Mouse (Mus musculus) neural tube, embryonic 13.5 days (tissue): ENCODE results near the gene Dpp4. TPM values are rescaled to one million over a fixed set of nuclear protein-coding genes. Genes with fewer than 3 reads are reported as not detected.

ENCODE experiments used
- ATAC-seq: fragments of 200-750 bp; cut with Nextera tagmentation; 2 replicates; pipeline ENCODE4 v1.8.0; 2017; ENCODE audit warnings: low read depth, mild to moderate bottlenecking, moderate TSS enrichment, moderate library complexity
- H3K27ac ChIP-seq: fragments of 300-500 bp; sonication (generic); replicated peaks from 2 replicates; pipeline ENCODE4 v1.5.1; 2015; ENCODE audit warnings: moderate library complexity, mild to moderate bottlenecking, inconsistent platforms
- H3K27me3 ChIP-seq: fragments of 300-500 bp; sonication (generic); 2 replicates; pipeline ENCODE4 v1.6.1; 2015; ENCODE audit warnings: mild to moderate bottlenecking, inconsistent platforms
- H3K36me3 ChIP-seq: fragments of 300-500 bp; sonication (generic); 2 replicates; pipeline ENCODE4 v1.6.1; 2015; ENCODE audit warnings: mild to moderate bottlenecking, inconsistent platforms
- H3K4me1 ChIP-seq: fragments of 300-500 bp; sonication (generic); replicated peaks from 2 replicates; pipeline ENCODE4 v1.6.1; 2015; ENCODE audit warnings: inconsistent platforms
- H3K4me2 ChIP-seq: fragments of 300-500 bp; sonication (generic); 2 replicates; pipeline ENCODE4 v1.6.1; 2015; ENCODE audit warnings: inconsistent platforms, mild to moderate bottlenecking, moderate library complexity
- H3K4me3 ChIP-seq: fragments of 300-500 bp; sonication (generic); 2 replicates; pipeline ENCODE4 v1.5.1; 2015; ENCODE audit warnings: mild to moderate bottlenecking, inconsistent platforms
- H3K9ac ChIP-seq: fragments of 300-500 bp; sonication (generic); 2 replicates; pipeline ENCODE4 v1.6.1; 2015; ENCODE audit warnings: moderate library complexity, mild to moderate bottlenecking, inconsistent platforms
- H3K9me3 ChIP-seq: fragments of 300-500 bp; sonication (generic); 2 replicates; pipeline ENCODE4 v1.6.1; 2016; ENCODE audit warnings: inconsistent platforms
- WGBS: fragments of 180-500 bp; shearing (Covaris S2); methylation state at CpG from one replicate; pipeline ENCODE4 v1.1.7; 2015; 5-methylcytosine and 5-hydroxymethylcytosine counted together
- polyA plus RNA-seq: library from polyadenylated mRNA; unstranded; fragments of >200 nt; fragmentation: Nextera tagmentation; extraction: Ambion mirVana; gene quantifications from 2 replicates; pipeline ENCODE4 v1.2.1, GENCODE M21; 2015

Gene Dpp4
- polyA plus RNA-seq, 1 experiment from 2014 or later = 2.6 TPM

- Histone ChIP-seq H3K4me3 (no peak overlapping the region), H3K27me3 (no peaks in the 10 kb centered on the region), H3K4me1 (peaks cover 4% of the 10 kb centered on the region; the same call in 1 of the 2 replicates), H3K9me3 (no peaks in the 10 kb centered on the region), H3K4me2 (no peak overlapping the region), H3K9ac (no peak overlapping the region), H3K36me3 (no peaks in the 10 kb centered on the region), H3K27ac (no peak overlapping the region)
- no peak for ATAC-seq
- 48% methylated on average over 6 of the region's 6 CpGs for WGBS
Measured at GRCm38 (mm10) chr2:62344367-62344766, 67.7 kb downstream of the Dpp4 start.

- Histone ChIP-seq H3K4me3 (no peak overlapping the region), H3K36me3 (no peaks in the 10 kb centered on the region), H3K4me1 (peaks cover 4% of the 10 kb centered on the region; the same call in 1 of the 2 replicates), H3K27ac (no peak overlapping the region), H3K9ac (no peak overlapping the region), H3K4me2 (peak overlapping the region; percentile 36), H3K27me3 (no peaks in the 10 kb centered on the region), H3K9me3 (no peaks in the 10 kb centered on the region)
- WGBS = 35% methylated on average over 14 of the region's 14 CpGs
- no peak for ATAC-seq
Measured at GRCm38 (mm10) chr2:62341734-62342128, 70.3 kb downstream of the Dpp4 start.

DNA sequence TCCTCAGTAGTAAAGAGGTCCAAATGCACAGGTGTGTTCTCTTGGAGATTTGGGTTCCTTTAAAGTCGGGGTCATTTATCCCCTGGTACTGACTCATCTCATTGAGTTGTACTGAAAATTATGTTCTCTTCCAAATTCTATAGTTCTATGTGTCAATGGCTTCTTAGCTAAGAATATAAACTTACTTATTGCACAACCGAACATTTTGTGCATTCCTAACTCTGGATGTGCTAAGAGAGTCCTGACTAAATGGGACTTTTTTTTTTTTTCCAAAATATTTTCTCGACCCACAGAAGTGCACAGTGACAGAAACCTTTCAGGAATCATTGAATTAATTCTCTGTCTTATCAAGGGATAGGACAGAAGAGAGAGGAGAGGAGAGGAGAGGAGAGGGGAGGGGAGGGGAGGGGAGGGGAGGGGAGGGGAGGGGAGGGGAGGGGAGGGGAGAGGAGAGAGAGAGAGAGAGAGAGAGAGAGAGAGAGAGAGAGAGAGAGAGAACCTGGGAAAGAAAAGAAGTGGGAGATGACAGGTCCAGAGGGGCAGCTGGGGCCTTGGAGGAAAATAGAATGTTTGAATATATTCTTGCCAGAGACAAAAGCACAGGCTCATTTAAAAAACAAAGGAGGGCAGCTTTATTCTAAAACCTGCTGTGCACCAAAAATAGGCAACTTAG is 70.8 kb downstream of the Dpp4 start:
- H3K9ac ChIP-seq = no peak overlapping the region
- peaks cover 4% of the 10 kb centered on the region; the same call in 1 of the 2 replicates for H3K4me1 ChIP-seq
- no peaks in the 10 kb centered on the region for H3K9me3 ChIP-seq
- peak overlapping the region; percentile 36 for H3K4me2 ChIP-seq
- H3K36me3 ChIP-seq = no peaks in the 10 kb centered on the region
- H3K4me3 ChIP-seq = no peak overlapping the region
- H3K27me3 ChIP-seq = no peaks in the 10 kb centered on the region
- no peak overlapping the region for H3K27ac ChIP-seq
- no peak for ATAC-seq
- 73% methylated on average over 3 of the region's 3 CpGs for WGBS

DNA sequence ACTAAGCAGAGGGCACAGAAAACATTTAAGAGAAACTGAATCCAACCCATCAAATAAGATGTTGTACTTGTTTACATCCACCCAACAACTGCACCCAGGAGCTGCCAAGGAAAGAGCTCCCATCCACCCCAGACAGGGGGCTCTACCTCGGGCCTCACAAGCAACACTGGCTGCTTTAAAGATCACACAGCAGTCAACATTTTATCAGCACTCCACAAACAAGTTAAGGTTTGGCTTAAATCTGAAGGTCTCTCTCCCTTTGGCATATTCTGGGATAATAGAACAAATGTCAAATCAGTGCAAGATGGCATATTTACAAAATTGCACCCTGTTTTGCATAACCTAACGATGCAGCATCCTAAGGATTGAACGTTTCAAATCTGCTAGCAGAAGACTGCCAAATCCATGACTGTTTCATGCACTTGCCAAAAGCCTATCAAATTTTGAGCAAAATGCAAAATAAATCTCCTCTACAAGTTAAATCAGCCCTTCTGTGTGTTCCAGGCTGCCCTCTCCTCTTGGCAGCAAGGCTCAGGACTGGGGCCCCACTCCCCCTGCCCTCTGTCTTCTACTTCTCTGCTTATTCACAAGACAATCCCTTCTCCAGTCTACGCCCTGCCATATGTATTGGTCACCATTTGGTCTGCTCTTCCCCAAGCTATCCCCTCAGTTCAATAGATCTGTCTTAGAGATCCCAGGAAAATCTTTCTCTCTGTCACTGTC is 72.6 kb downstream of the Dpp4 start:
- Histone ChIP-seq H3K9ac (no peak overlapping the region), H3K4me1 (peaks cover 4% of the 10 kb centered on the region; the same call in 1 of the 2 replicates), H3K9me3 (no peaks in the 10 kb centered on the region), H3K36me3 (no peaks in the 10 kb centered on the region), H3K27ac (no peak overlapping the region), H3K4me3 (no peak overlapping the region), H3K4me2 (no peak overlapping the region), H3K27me3 (no peaks in the 10 kb centered on the region)
- ATAC-seq = no peak
- 88% methylated on average over 4 of the region's 4 CpGs for WGBS

- Histone ChIP-seq H3K27ac (no peak overlapping the region), H3K4me3 (no peak overlapping the region)
- no peak for ATAC-seq
Measured at GRCm38 (mm10) chr2:62337086-62337485, 74.9 kb downstream of the Dpp4 start.

DNA sequence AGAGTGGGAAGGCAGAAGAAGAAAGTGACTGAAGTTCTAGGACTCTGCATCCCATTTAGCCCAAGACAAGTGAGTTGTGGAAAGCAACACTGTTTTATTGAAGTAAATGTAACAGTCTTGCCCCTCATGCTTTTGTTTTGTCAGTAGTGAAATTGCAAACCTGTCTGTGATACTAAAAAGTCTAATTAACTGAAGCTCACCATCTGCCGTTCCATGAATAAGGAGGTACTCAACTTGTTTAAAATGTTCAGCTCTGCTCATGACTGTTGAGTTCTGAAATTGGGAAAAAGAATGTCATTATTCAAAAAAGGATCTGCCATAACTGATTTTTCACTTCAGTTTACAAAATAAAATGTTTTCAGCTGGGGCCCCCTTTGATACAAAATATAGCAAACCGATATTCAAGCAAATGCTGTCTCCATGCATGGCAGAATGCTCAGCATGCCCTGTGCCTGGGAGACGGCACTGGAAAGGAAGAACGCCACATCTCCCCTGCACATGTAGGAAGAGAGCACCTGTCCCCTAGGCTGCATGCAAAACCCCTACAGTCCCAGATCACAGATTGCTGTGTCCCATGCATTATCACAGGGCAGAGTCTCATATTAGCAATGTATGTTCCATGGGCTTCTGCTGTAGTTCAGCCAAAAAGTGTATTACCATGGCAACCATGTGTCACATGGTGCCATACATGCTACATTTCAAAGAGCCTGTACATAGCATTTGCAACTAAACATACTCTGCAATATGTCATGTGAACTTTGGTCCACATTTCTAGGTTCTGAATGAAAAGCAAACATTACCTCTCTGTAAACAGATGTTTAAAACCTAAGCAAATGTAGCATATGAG is 77.4 kb downstream of the Dpp4 start:
- H3K27ac ChIP-seq = no peak overlapping the region
- no peaks in the 10 kb centered on the region for H3K9me3 ChIP-seq
- ATAC-seq = no peak
- H3K4me2 ChIP-seq = no peak overlapping the region
- no peak overlapping the region for H3K4me3 ChIP-seq
- no peaks in the 10 kb centered on the region for H3K27me3 ChIP-seq
- H3K9ac ChIP-seq = no peak overlapping the region
- peaks cover 5% of the 10 kb centered on the region; the same call in 1 of the 2 replicates for H3K4me1 ChIP-seq
- no peaks in the 10 kb centered on the region for H3K36me3 ChIP-seq
- WGBS = 87% methylated on average over 4 of the region's 4 CpGs

More at GRCm38 (mm10) chr2:62337086-62337485, 74.9 kb downstream of the Dpp4 start:
- WGBS = 91% methylated on average over 7 of the region's 7 CpGs
- H3K27me3 ChIP-seq = no peaks in the 10 kb centered on the region
- no peaks in the 10 kb centered on the region for H3K36me3 ChIP-seq
- no peak overlapping the region for H3K4me2 ChIP-seq
- H3K9ac ChIP-seq = no peak overlapping the region
- H3K9me3 ChIP-seq = no peaks in the 10 kb centered on the region
- peaks cover 9% of the 10 kb centered on the region for H3K4me1 ChIP-seq

DNA sequence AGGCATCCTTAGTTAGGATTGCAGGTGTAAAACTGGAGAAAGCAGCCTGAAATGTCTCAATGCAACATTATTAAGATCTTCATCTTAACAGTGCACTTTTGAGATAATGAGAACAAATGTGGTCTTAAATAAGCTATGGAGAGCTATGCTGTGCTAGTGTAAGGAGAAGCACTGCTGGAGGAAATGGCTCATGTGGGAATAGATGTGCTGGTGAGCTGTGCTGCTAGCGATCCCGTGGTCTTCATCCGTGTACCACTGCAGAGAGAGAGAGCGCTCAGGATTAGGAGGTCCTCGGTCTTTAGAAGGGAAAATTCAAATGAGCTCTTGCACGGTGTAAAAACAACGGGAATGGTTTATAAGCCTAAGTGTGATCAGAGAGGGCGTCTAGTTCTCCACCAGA is 79.6 kb downstream of the Dpp4 start:
- Histone ChIP-seq H3K4me3 (no peak overlapping the region), H3K4me2 (no peak overlapping the region), H3K27me3 (no peaks in the 10 kb centered on the region), H3K9ac (no peak overlapping the region), H3K4me1 (peaks cover 5% of the 10 kb centered on the region; the same call in 1 of the 2 replicates), H3K27ac (no peak overlapping the region), H3K36me3 (no peaks in the 10 kb centered on the region), H3K9me3 (no peaks in the 10 kb centered on the region)
- 58% methylated on average over 8 of the region's 8 CpGs for WGBS
- no peak for ATAC-seq

DNA sequence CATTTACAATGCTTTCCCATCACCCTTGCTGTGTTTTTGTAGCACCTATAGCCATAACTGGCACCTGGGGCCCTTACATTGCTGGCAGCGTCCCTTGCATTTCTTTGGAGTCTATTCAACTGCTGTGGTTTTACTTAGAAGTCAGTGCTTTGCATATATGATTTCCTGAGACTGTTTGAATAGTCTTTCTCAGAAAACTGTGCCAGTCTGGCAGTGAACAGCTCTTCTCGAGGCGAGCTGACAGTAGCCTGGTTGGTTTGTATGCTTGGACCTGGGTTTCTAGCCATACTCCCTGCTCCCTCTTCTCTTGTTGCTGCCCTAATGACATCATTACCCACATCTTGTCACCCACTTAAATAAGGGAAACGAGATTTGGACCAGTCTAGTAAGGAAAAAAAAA is 80.1 kb downstream of the Dpp4 start:
- no peak overlapping the region for H3K4me2 ChIP-seq
- no peaks in the 10 kb centered on the region for H3K27me3 ChIP-seq
- H3K9me3 ChIP-seq = no peaks in the 10 kb centered on the region
- no peak overlapping the region for H3K4me3 ChIP-seq
- H3K27ac ChIP-seq = no peak overlapping the region
- peaks cover 5% of the 10 kb centered on the region; the same call in 1 of the 2 replicates for H3K4me1 ChIP-seq
- no peaks in the 10 kb centered on the region for H3K36me3 ChIP-seq
- 66% methylated on average over 4 of the region's 4 CpGs for WGBS
- H3K9ac ChIP-seq = no peak overlapping the region
- no peak for ATAC-seq

- no peaks in the 10 kb centered on the region for H3K9me3 ChIP-seq
- no peak overlapping the region for H3K27ac ChIP-seq
- no peaks in the 10 kb centered on the region for H3K4me1 ChIP-seq
- ATAC-seq = no peak
- no peak overlapping the region for H3K4me3 ChIP-seq
- no peak overlapping the region for H3K9ac ChIP-seq
- H3K36me3 ChIP-seq = no peaks in the 10 kb centered on the region
- WGBS = 94% methylated on average over 2 of the region's 2 CpGs
- no peak overlapping the region for H3K4me2 ChIP-seq
- no peaks in the 10 kb centered on the region for H3K27me3 ChIP-seq
Measured at GRCm38 (mm10) chr2:62325388-62325787, 86.6 kb downstream of the Dpp4 start.

DNA sequence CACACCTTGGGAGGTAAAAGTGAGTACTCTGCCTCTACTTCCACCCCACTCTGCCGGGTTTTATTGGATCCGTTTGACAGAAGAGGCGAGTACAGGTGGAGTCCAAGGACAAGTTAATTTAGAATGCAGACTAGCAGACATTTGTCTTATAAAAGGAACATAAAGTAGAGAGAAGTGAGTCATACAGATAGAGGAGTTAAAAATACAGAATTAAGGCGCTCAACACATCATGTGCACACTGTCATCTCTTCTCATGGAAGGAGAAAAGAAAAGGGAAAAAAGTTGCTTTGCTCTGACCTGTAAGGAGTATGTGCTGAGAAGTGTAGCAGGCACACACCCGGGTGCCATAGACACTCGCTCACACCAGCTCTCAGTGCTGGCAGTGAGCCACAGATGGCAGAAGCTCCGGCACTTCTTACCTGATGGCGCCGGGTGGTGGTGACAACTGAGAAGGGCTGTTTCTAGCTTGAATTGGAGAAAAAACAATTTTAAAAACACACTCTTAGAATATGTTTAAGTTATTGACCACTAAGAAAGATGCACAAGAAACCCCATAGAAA is 88.9 kb downstream of the Dpp4 start:
- H3K36me3 ChIP-seq = no peaks in the 10 kb centered on the region
- no peaks in the 10 kb centered on the region for H3K9me3 ChIP-seq
- WGBS = 91% methylated on average over 9 of the region's 9 CpGs
- no peak for ATAC-seq
- H3K27ac ChIP-seq = no peak overlapping the region
- no peak overlapping the region for H3K4me2 ChIP-seq
- no peaks in the 10 kb centered on the region for H3K27me3 ChIP-seq
- H3K9ac ChIP-seq = no peak overlapping the region
- H3K4me3 ChIP-seq = no peak overlapping the region
- H3K4me1 ChIP-seq = no peaks in the 10 kb centered on the region

- Histone ChIP-seq H3K4me2 (no peak overlapping the region), H3K36me3 (no peaks in the 10 kb centered on the region), H3K9ac (no peak overlapping the region), H3K4me3 (no peak overlapping the region), H3K9me3 (no peaks in the 10 kb centered on the region), H3K27me3 (no peaks in the 10 kb centered on the region), H3K27ac (no peak overlapping the region), H3K4me1 (no peaks in the 10 kb centered on the region)
- 90% methylated on average over 3 of the region's 3 CpGs for WGBS
- no peak for ATAC-seq
Measured at GRCm38 (mm10) chr2:62319489-62319888, 92.5 kb downstream of the Dpp4 start.

DNA sequence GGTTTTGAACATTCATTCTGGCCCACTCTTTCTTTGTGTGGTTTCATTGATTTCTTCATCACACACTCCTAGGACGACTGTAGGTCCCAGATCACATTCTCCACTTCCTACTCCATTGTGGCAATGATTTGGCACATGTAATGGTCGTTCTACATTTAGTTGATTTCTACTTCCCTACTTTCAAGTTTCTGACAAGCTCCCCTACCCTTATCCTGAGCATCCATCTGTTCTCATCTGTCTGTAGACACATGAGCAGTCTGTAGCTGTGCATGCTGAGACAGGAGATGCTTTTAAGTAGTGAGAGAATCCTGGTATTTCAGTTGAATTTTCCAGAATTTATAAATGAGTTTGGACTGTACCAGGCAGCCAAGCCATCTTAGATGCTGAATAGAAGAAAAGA is 95.1 kb downstream of the Dpp4 start:
- 68% methylated on average over 2 of the region's 2 CpGs for WGBS
- Histone ChIP-seq H3K27me3 (no peaks in the 10 kb centered on the region), H3K27ac (no peak overlapping the region), H3K4me2 (no peak overlapping the region), H3K36me3 (no peaks in the 10 kb centered on the region), H3K9ac (no peak overlapping the region), H3K4me1 (no peaks in the 10 kb centered on the region), H3K4me3 (no peak overlapping the region), H3K9me3 (no peaks in the 10 kb centered on the region)
- no peak for ATAC-seq
